Mouse (Mus musculus): Measurements from ENCODE around the gene Olfr1015. TPM values are rescaled to one million over a fixed set of nuclear protein-coding genes. Genes with fewer than 3 reads are reported as not detected.

The Olfr1015 gene
- polyA plus RNA-seq (2012; rRNA removed): not detected in 2 replicates

DNA sequence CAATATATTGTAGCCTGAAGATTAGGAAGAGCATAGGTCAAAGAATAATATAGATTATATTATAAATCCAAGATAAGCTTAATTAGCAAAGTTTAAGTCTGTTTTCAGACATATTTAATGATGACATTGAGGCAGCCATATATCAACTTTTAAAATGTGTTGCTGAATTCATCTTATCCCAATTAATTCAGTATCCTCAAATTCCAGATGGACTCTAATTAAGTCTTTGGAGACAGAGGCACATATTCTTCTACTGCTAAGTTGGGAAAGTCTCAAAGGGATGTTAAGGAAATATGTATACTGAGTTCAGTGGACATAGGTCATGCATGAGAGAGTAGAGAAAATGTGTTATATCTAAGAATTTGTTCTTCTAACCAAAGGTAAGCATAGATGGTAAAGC lies at the start of gene Olfr1015:
TSS of gene Olfr1015 (plus strand) at position 301 of the 400 bp plus-strand sequence.

DNA sequence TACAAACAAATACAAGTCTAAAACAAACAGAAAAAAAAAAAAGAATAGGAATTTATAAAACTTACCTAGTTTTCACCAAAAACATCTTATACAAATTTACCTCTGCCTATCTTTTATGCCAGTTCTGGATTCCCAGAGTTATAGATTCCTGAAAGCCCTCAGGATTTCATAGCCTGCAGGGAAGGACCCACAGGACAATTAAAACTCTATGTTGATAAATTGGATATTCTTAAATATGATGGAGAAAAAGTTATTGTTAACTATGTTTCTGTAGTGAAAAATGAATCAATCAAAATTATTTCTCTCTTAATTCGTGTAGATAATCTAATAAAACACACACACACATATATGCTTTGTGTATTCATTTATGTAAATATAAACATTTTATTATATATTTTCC lies 19.2 kb upstream of the Olfr1015 start, which contains the start of gene Olfr1012:
TSS of gene Olfr1012 (minus strand) at position 101 of the 400 bp plus-strand sequence.

DNA sequence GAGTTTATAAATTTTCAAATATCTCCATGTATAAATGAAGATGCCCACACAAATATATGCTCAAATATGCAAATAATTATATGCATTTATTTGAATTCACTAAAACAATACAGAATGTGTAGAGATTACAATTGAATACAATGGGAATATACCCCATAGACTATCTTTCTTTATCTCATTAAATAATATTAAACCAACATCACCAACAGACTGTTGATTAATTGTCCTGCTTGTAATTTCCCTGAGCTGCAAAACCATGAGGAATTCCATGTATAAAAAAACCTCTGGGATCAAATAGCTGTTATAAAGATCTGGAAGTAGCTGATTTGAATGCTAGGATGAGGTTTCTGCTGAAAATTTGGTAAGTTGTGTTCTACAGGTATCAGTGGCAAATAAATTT lies 15.0 kb upstream of the Olfr1015 start, which contains the start of gene Olfr1013:
TSS of gene Olfr1013 (plus strand) at position 301 of the 400 bp plus-strand sequence.

DNA sequence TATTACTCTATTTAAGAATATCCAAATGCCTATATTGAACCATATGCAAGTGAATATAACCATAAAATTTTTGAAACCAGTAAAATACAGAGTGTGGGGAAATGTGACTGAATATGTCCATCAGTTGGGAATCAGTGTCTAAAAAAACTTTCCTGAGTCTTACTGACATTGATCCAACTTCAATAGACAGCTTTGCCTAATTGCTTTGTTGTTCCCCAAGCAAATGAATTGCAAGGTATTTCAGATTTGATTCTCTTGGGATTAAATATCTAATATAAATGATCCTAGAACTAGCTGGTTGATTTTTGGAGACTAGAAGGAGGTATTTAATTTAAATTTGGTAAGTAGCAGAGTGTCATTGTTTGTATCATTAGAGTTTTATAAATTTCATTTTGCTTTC lies 9.4 kb upstream of the Olfr1015 start, which contains the start of gene Olfr1014:
TSS of gene Olfr1014 (plus strand) at position 301 of the 400 bp plus-strand sequence.

DNA sequence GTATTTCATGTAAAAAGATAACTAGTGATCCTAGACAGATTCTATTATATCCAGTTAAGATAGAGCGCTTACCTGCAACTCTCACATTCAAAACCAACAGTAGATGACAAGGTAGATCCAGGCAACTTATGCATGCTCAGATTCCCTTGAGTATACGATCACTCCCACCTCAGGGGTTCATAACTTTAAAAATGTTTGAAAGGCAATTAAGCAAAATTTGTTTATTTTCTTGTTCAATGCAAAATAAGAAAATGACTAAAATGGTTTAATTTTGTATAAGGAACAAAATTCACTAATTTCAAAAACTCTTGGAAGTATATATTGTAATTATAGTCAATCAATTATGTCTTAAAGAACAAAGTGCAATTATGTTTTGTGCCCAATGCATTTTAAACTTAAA lies 20.6 kb downstream of the Olfr1015 start, which contains the start of gene Olfr1016:
TSS of gene Olfr1016 (minus strand) at position 101 of the 400 bp plus-strand sequence.

DNA sequence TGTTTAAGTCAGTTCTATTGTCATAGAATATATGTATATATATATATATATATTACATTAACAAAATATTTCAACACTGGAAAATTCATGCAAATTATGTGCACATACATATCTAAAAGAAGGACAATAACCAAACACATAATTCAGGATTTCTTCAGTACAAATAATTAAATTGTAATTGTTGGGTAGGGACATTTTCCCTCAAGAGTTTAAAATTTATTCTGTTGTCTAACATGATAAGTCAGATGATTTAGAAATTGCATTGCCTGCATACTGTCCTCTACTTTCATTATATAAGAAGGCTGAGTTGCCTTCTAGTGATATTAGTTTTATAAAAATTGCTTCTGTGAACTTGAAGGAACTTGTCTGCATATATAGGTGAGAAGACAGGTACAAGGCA lies 36.4 kb downstream of the Olfr1015 start, which contains the start of gene Olfr1018:
TSS of gene Olfr1018 (plus strand) at position 301 of the 400 bp plus-strand sequence.

Other genes starting within 250 kb of the Olfr1015 start
- not detected in 2 replicates for gene Olfr996, start 202.8 kb upstream of the Olfr1015 start, polyA plus RNA-seq (2012; rRNA removed)
- gene Olfr998, start 193.1 kb upstream of the Olfr1015 start, polyA plus RNA-seq (2012; rRNA removed): not detected in 2 replicates
- not detected in 2 replicates for gene Olfr1000, start 170.1 kb upstream of the Olfr1015 start, polyA plus RNA-seq (2012; rRNA removed)
- gene Olfr1002, start 131.3 kb upstream of the Olfr1015 start, polyA plus RNA-seq (2012; rRNA removed): not detected in 2 replicates
- not detected in 2 replicates for gene Olfr154, start 117.6 kb upstream of the Olfr1015 start, polyA plus RNA-seq (2012; rRNA removed)
- not detected in 2 replicates for gene Olfr1006, start 103.2 kb upstream of the Olfr1015 start, polyA plus RNA-seq (2012; rRNA removed)
- gene Olfr1008, start 92.6 kb upstream of the Olfr1015 start, polyA plus RNA-seq (2012; rRNA removed): not detected in 2 replicates
- not detected in 2 replicates for gene Olfr1009, start 66.6 kb upstream of the Olfr1015 start, polyA plus RNA-seq (2012; rRNA removed)
- gene Olfr1012, start 19.3 kb upstream of the Olfr1015 start, polyA plus RNA-seq (2012; rRNA removed): not detected in 2 replicates
- not detected in 2 replicates for gene Olfr1013, start 14.9 kb upstream of the Olfr1015 start, polyA plus RNA-seq (2012; rRNA removed)
- not detected in 2 replicates for gene Olfr1014, start 9.3 kb upstream of the Olfr1015 start, polyA plus RNA-seq (2012; rRNA removed)
- not detected in 2 replicates for gene Olfr1016, start 20.5 kb downstream of the Olfr1015 start, polyA plus RNA-seq (2012; rRNA removed)
- gene Olfr1018, start 36.5 kb downstream of the Olfr1015 start, polyA plus RNA-seq (2012; rRNA removed): not detected in 2 replicates
- gene Olfr1019, start 63.5 kb downstream of the Olfr1015 start, polyA plus RNA-seq (2012; rRNA removed): not detected in 2 replicates
- gene Olfr1020, start 65.0 kb downstream of the Olfr1015 start, polyA plus RNA-seq (2012; rRNA removed): not detected in 2 replicates
- not detected in 2 replicates for gene Olfr1022, start 86.6 kb downstream of the Olfr1015 start, polyA plus RNA-seq (2012; rRNA removed)
- gene Olfr1023, start 103.6 kb downstream of the Olfr1015 start, polyA plus RNA-seq (2012; rRNA removed): not detected in 2 replicates
- not detected in 2 replicates for gene Olfr1024, start 123.0 kb downstream of the Olfr1015 start, polyA plus RNA-seq (2012; rRNA removed)
- gene Olfr1025-ps1, start 133.2 kb downstream of the Olfr1015 start, polyA plus RNA-seq (2012; rRNA removed): not detected in 2 replicates
- not detected in 2 replicates for gene Olfr1026, start 139.5 kb downstream of the Olfr1015 start, polyA plus RNA-seq (2012; rRNA removed)
- gene Olfr1028, start 168.4 kb downstream of the Olfr1015 start, polyA plus RNA-seq (2012; rRNA removed): not detected in 2 replicates
- not detected in 2 replicates for gene Olfr1029, start 191.9 kb downstream of the Olfr1015 start, polyA plus RNA-seq (2012; rRNA removed)
- not detected in 2 replicates for gene Olfr1030, start 197.3 kb downstream of the Olfr1015 start, polyA plus RNA-seq (2012; rRNA removed)
- not detected in 2 replicates for gene Olfr1031, start 208.3 kb downstream of the Olfr1015 start, polyA plus RNA-seq (2012; rRNA removed)
- not detected in 2 replicates for gene Olfr1032, start 223.5 kb downstream of the Olfr1015 start, polyA plus RNA-seq (2012; rRNA removed)
- gene Olfr1033, start 238.6 kb downstream of the Olfr1015 start, polyA plus RNA-seq (2012; rRNA removed): 0.12 TPM in 1 of 2 replicates, not detected in the other

Data from stomach, adult 2 months (tissue).